Mouse (Mus musculus): ENCODE results near the gene Ccl2. TPM values are rescaled to one million over a fixed set of nuclear protein-coding genes. Genes with fewer than 3 reads are reported as not detected.

The Ccl2 gene
- 0.21 and 0.63 TPM in 2 replicates for total RNA-seq (2012; rRNA removed)
- total RNA-seq (2014; rRNA removed) = not detected in 2 replicates
- polyA plus RNA-seq (2012; ENCODE audit: insufficient read length, low read depth) = 0.49 TPM in 1 of 2 replicates, not detected in the other

GRCm38 (mm10) chr11:82035356-82035755 lies at the start of gene Ccl2:
Ccl2 (plus strand) TSS chr11:82035571.
- Histone ChIP-seq H3K4me1 (ENCODE audit: control insufficient read depth in 1 of 2, insufficient read depth in 2 of 2) (no peaks in the 10 kb centered on the region), H3K27me3 (replicated peaks) (peaks cover 36% of the 10 kb centered on the region), H3K9me3 (replicated peaks; ENCODE audit: low read length) (no peaks in the 10 kb centered on the region), H3K4me2 (ENCODE audit: insufficient read depth, low read depth, poor library complexity, severe bottlenecking) (no peak within 1 kb of the TSS), H3K36me3 (replicated peaks in 1 of 2; ENCODE audit: control insufficient read depth in 1 of 2, insufficient read depth in 1 of 2, low read length in 1 of 2) (no peaks in the 10 kb centered on the region), H3K79me2 (replicated peaks; ENCODE audit: control insufficient read depth, extremely low read depth, insufficient read depth, poor library complexity, severe bottlenecking) (no peaks in the 10 kb centered on the region), H3K9ac (ENCODE audit: insufficient read depth, low read depth) (no peak within 1 kb of the TSS), H3K27ac (ENCODE audit: insufficient read depth, low read depth) (no peak within 1 kb of the TSS), H3K4me3 (replicated peaks in 1 of 3; ENCODE audit: low read depth in 2 of 3, low read length in 2 of 3, poor library complexity in 1 of 3) (no peak within 1 kb of the TSS)
- in situ Hi-C loops (cut with MboI; ENCODE audit: low pct_ligation_motif_present, low pct_unique_long_range_greater_than_20kb, low sequenced_read_pairs) = no loop called here
- TF ChIP-seq USF2 (conservative IDR thresholded peaks at IDR 0.05; ENCODE audit: low read depth, low read length) = no peak
- TF ChIP-seq POLR2AphosphoS2 (IDR thresholded peaks at IDR 0.05; ENCODE audit: low read depth, low read length) = no peak
- TF ChIP-seq JUND (conservative IDR thresholded peaks at IDR 0.05; ENCODE audit: low read depth, low read length) = no peak
- DNase-seq (ENCODE audit: extremely low read depth) = no peak
- dilution Hi-C loops (cut with MboI; ENCODE audit: extremely low pct_ligation_motif_present, extremely low pct_unique_long_range_greater_than_20kb, low sequenced_read_pairs) = no loop called here

- Histone ChIP-seq H3K36me3 (replicated peaks in 1 of 2; ENCODE audit: control insufficient read depth in 1 of 2, insufficient read depth in 1 of 2, low read length in 1 of 2) (no peaks in the 10 kb centered on the region), H3K79me2 (replicated peaks; ENCODE audit: control insufficient read depth, extremely low read depth, insufficient read depth, poor library complexity, severe bottlenecking) (no peaks in the 10 kb centered on the region), H3K27ac (ENCODE audit: insufficient read depth, low read depth) (no peak overlapping the region), H3K4me2 (ENCODE audit: insufficient read depth, low read depth, poor library complexity, severe bottlenecking) (no peak overlapping the region), H3K4me1 (ENCODE audit: control insufficient read depth in 1 of 2, insufficient read depth in 2 of 2) (no peaks in the 10 kb centered on the region; a peak in 1 of 4 replicates), H3K4me3 (replicated peaks in 1 of 3; ENCODE audit: low read depth in 2 of 3, low read length in 2 of 3, poor library complexity in 1 of 3) (no peak overlapping the region), H3K9me3 (replicated peaks; ENCODE audit: low read length) (peaks cover 6% of the 10 kb centered on the region), H3K27me3 (replicated peaks) (peaks cover 52% of the 10 kb centered on the region), H3K9ac (ENCODE audit: insufficient read depth, low read depth) (no peak overlapping the region)
- dilution Hi-C loops (cut with MboI; ENCODE audit: extremely low pct_ligation_motif_present, extremely low pct_unique_long_range_greater_than_20kb, low sequenced_read_pairs) (no loop called here), in situ Hi-C loops (cut with MboI; ENCODE audit: low pct_ligation_motif_present, low pct_unique_long_range_greater_than_20kb, low sequenced_read_pairs) (loop anchor here (5.0 kb wide), 1 partner anchor 181 kb away; no protein-coding TSS in a partner anchor)
- TF ChIP-seq E2F4 (IDR thresholded peaks at IDR 0.05; ENCODE audit: insufficient replicate concordance, low read depth, low read length) (no peak), NELFE (IDR thresholded peaks at IDR 0.05; ENCODE audit: low read depth, low read length) (peak; percentile 93; the same call in 1 of the 2 replicates), MYC (IDR thresholded peaks at IDR 0.05; ENCODE audit: low read depth, low read length) (no peak), ZC3H11A (IDR thresholded peaks at IDR 0.05; ENCODE audit: low read depth, low read length) (peak; percentile 65), SMC3 (IDR thresholded peaks at IDR 0.05; ENCODE audit: low read depth, low read length) (peak; percentile 98), CTCF (conservative IDR thresholded peaks at IDR 0.05 in 1 of 2, IDR thresholded peaks at IDR 0.05 in 1 of 2; ENCODE audit: low read depth in 2 of 2, low read length in 2 of 2) (peak; percentile 99 to 100)
- DNase-seq (ENCODE audit: extremely low read depth) = peak; percentile 77
These were observed 39.1 kb upstream of the Ccl2 start for GRCm38 (mm10) chr11:81996172-81996841.

GRCm38 (mm10) chr11:81997085-81997484 lies 38.3 kb upstream of the Ccl2 start:
- Histone ChIP-seq H3K4me3 (replicated peaks in 1 of 3; ENCODE audit: low read depth in 2 of 3, low read length in 2 of 3, poor library complexity in 1 of 3) (no peak overlapping the region), H3K79me2 (replicated peaks; ENCODE audit: control insufficient read depth, extremely low read depth, insufficient read depth, poor library complexity, severe bottlenecking) (no peaks in the 10 kb centered on the region), H3K36me3 (replicated peaks in 1 of 2; ENCODE audit: control insufficient read depth in 1 of 2, insufficient read depth in 1 of 2, low read length in 1 of 2) (no peaks in the 10 kb centered on the region), H3K9ac (ENCODE audit: insufficient read depth, low read depth) (no peak overlapping the region), H3K27me3 (replicated peaks) (peaks cover 46% of the 10 kb centered on the region), H3K4me1 (ENCODE audit: control insufficient read depth in 1 of 2, insufficient read depth in 2 of 2) (no peaks in the 10 kb centered on the region; a peak in 1 of 4 replicates), H3K27ac (ENCODE audit: insufficient read depth, low read depth) (no peak overlapping the region), H3K4me2 (ENCODE audit: insufficient read depth, low read depth, poor library complexity, severe bottlenecking) (no peak overlapping the region), H3K9me3 (replicated peaks; ENCODE audit: low read length) (peaks cover 6% of the 10 kb centered on the region)
- DNase-seq (ENCODE audit: extremely low read depth) = no peak
- dilution Hi-C loops (cut with MboI; ENCODE audit: extremely low pct_ligation_motif_present, extremely low pct_unique_long_range_greater_than_20kb, low sequenced_read_pairs) = no loop called here
- TF ChIP-seq HCFC1 (IDR thresholded peaks at IDR 0.05; ENCODE audit: low read depth, low read length) (no peak), CHD2 (IDR thresholded peaks at IDR 0.05; ENCODE audit: low read length) (no peak), MXI1 (IDR thresholded peaks at IDR 0.05; ENCODE audit: low read depth, low read length) (no peak), RAD21 (IDR thresholded peaks at IDR 0.05; ENCODE audit: low read depth, low read length) (no peak), UBTF (IDR thresholded peaks at IDR 0.05; ENCODE audit: low read depth, low read length) (no peak)
- in situ Hi-C loops (cut with MboI; ENCODE audit: low pct_ligation_motif_present, low pct_unique_long_range_greater_than_20kb, low sequenced_read_pairs) = loop anchor here (5.0 kb wide), 1 partner anchor 180 kb away; no protein-coding TSS in a partner anchor

All from CH12.LX (cell line).